Mouse (Mus musculus): ENCODE measurements around the gene Pde10a.

GRCm38 (mm10) chr17:8562101-8562885, 37.1 kb downstream of the Pde10a start:
- TF ChIP-seq POLR2A (IDR thresholded peaks at IDR 0.05; ENCODE audit: extremely low read depth, insufficient read depth, low read length) (no peak), CTCF (IDR thresholded peaks at IDR 0.05; ENCODE audit: low read depth, low read length) (no peak)
